Mouse (Mus musculus): ENCODE data around the gene Rab5a. TPM values are rescaled to one million over a fixed set of nuclear protein-coding genes. Genes with fewer than 3 reads are reported as not detected.
A peak's percentile ranks its signal among the peaks of the same experiment; 100 is the strongest.

Gene Rab5a
- 10 to 100 TPM; 26.9 to 74.0 (median 46.1) TPM for total RNA-seq (2018; cell fraction: chromatin; rRNA removed)
- 10 to 100 TPM; 61.2 to 90.0 (median 78.2) TPM for total RNA-seq (2018; cell fraction: cytosol; rRNA removed)
- total RNA-seq (2018; cell fraction: nucleus; rRNA removed): 10 to 100 TPM; 32.9 to 93.9 (median 55.4) TPM
- polyA plus RNA-seq (2018): 66.5 to 84.2 TPM (median 67.4 TPM) in 3 replicates

- peaks cover 44% of the 10 kb centered on the region for H3K79me2 ChIP-seq (ENCODE audit: inconsistent target)
- H3K27ac ChIP-seq: peak within 1 kb of the TSS; percentile 90
- peak within 1 kb of the TSS; percentile 84 for H3K4me3 ChIP-seq (ENCODE audit: inconsistent target)
- under 1% methylated on average over 68 of the region's 82 CpGs for WGBS (ENCODE audit: missing documents)
- H3K36me3 ChIP-seq (ENCODE audit: inconsistent target): peaks cover 5% of the 10 kb centered on the region; the same call in 1 of the 2 replicates
These were observed at the start of gene Rab5a for GRCm38 (mm10) chr17:53478858-53479603. TSS of gene Rab5a (plus strand) at chr17:53479234.

DNA sequence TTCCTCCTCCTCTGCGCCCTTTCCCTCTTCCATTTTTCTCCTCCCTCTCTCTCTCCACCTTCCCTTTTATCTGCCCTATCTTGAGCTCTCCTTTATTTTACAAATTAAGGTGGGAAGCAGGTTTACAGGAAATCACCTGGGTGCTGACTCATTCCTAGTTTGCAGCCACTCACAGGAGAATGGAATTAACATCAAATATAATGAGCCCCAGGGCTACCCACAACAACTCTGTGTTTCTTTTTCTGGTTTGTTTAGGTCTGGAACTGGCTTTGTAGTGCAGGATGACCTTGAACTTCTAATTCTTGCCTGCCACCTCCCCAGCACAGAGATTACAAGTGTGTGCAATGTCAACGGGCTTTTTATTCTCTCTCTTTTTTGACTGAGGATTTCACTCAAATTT, 22.9 kb upstream of the Rab5a start:
- no peak overlapping the region for H3K4me3 ChIP-seq (ENCODE audit: inconsistent target)
- 74% methylated on average over 2 of the region's 2 CpGs for WGBS (ENCODE audit: missing documents)
- no peak overlapping the region for H3K27ac ChIP-seq
- H3K79me2 ChIP-seq (ENCODE audit: inconsistent target): no peaks in the 10 kb centered on the region
- no peaks in the 10 kb centered on the region for H3K36me3 ChIP-seq (ENCODE audit: inconsistent target)

DNA sequence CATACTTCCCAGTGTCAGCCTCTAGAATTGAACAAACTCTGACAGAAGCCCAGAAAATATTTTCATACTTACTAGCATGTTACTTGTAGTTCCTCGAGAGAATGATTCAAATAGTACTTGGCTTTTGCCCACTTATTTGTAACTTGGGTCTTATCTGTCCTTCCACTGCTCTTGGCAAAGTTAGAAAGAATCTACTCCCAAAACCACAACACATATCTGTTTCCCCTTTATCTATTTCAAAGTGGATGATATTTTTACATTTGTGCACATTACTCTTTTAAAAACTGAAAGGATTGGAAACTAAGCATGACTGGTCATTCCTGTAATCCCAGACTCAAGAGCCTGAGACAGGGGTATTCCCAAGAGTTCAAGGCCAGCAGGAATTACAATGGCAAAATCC, 22.3 kb upstream of the Rab5a start:
- 43% methylated on average over 1 of the region's 1 CpGs for WGBS (ENCODE audit: missing documents)
- Histone ChIP-seq H3K36me3 (ENCODE audit: inconsistent target) (no peaks in the 10 kb centered on the region), H3K79me2 (ENCODE audit: inconsistent target) (no peaks in the 10 kb centered on the region), H3K4me3 (ENCODE audit: inconsistent target) (no peak overlapping the region), H3K27ac (no peak overlapping the region)

DNA sequence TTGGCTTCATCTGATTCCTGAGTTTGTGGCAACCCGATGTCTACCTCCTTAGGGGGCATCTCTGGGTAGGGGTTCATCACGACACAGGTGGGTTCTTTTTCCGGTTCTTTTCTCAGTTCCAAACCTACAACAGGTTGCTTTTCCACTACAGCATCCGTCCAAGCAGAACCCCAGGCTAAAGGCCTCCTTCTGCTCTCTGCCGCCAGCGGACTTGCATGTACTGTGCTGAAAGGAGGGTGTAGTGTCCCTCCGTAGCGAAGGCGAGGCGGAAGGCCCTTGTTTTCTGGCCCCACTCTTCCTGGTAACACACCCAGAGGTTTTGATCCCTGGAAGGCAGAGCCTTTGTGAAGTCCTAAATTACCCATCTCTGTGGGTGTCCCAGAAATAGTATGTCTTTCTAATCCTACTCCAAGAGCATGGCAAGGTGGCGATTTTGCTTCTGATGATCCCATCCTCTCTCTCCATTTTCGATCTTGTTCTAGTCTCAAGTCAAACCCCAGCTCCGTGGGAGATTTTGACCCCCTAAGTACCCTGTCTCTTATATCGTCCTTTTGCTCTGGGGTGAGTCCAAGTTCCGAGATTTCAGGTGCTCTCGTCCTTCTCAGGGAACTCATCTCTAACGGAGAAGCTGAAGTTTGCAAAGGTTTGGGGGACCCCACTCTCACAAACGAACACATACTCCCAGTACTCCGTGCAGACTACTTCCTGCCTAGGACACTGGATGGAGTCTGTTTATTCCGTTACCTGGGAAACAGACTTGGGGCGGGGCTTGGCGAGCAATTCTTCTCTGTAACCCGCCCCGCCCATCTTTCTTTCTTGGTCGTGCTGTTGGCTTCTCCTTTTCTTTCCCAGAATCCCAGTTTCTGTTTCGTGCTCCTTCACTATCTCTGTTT, 16.2 kb upstream of the Rab5a start, which contains the start of gene Efhb:
TSS of gene Efhb (minus strand) at position 719 of the 893 bp plus-strand sequence.
- WGBS (ENCODE audit: missing documents): 45% methylated on average over 25 of the region's 26 CpGs
- Histone ChIP-seq H3K79me2 (ENCODE audit: inconsistent target) (no peaks in the 10 kb centered on the region), H3K36me3 (ENCODE audit: inconsistent target) (no peaks in the 10 kb centered on the region), H3K27ac (no peak within 1 kb of the TSS), H3K4me3 (ENCODE audit: inconsistent target) (peak within 1 kb of the TSS; percentile 29)

GRCm38 (mm10) chr17:53463496-53463840, 15.6 kb upstream of the Rab5a start:
- H3K79me2 ChIP-seq (ENCODE audit: inconsistent target): no peaks in the 10 kb centered on the region
- no peak overlapping the region for H3K27ac ChIP-seq
- WGBS (ENCODE audit: missing documents): 20% methylated on average over 6 of the region's 9 CpGs
- no peaks in the 10 kb centered on the region for H3K36me3 ChIP-seq (ENCODE audit: inconsistent target)
- H3K4me3 ChIP-seq (ENCODE audit: inconsistent target): peak overlapping the region; percentile 29

DNA sequence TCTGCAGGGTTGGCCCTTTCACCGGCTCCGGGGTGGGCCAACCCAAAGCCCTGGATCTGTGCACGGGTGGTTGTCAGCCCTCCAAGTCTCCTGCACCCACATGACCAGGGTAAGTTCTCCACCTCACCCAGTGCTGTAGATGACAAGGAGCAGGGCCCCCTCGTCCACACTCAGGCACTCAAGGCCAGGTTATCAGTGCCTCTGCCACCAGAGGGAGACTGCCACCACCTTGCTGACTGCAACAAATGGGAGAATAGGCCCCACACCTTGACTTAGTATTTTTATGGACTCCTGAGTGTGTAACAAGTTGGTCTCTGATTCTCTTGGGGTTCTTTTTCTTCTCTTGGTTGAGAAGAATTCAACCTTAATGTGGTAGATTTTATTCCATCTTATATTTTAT, 13.5 kb upstream of the Rab5a start:
- H3K79me2 ChIP-seq (ENCODE audit: inconsistent target): no peaks in the 10 kb centered on the region
- no peaks in the 10 kb centered on the region for H3K36me3 ChIP-seq (ENCODE audit: inconsistent target)
- no peak overlapping the region for H3K4me3 ChIP-seq (ENCODE audit: inconsistent target)
- no peak overlapping the region for H3K27ac ChIP-seq
- WGBS (ENCODE audit: missing documents): 65% methylated on average over 4 of the region's 4 CpGs

- Histone ChIP-seq H3K4me3 (ENCODE audit: inconsistent target) (no peak overlapping the region), H3K79me2 (ENCODE audit: inconsistent target) (no peaks in the 10 kb centered on the region), H3K27ac (no peak overlapping the region), H3K36me3 (ENCODE audit: inconsistent target) (no peaks in the 10 kb centered on the region)
These were observed 10.3 kb upstream of the Rab5a start for GRCm38 (mm10) chr17:53468697-53469096.

GRCm38 (mm10) chr17:53478066-53478857, 772 bp upstream of the Rab5a start:
- Histone ChIP-seq H3K27ac (peak overlapping the region; percentile 90), H3K4me3 (ENCODE audit: inconsistent target) (peak overlapping the region; percentile 84), H3K36me3 (ENCODE audit: inconsistent target) (no peaks in the 10 kb centered on the region), H3K79me2 (ENCODE audit: inconsistent target) (peaks cover 36% of the 10 kb centered on the region)
- WGBS (ENCODE audit: missing documents): 18% methylated on average over 15 of the region's 15 CpGs

DNA sequence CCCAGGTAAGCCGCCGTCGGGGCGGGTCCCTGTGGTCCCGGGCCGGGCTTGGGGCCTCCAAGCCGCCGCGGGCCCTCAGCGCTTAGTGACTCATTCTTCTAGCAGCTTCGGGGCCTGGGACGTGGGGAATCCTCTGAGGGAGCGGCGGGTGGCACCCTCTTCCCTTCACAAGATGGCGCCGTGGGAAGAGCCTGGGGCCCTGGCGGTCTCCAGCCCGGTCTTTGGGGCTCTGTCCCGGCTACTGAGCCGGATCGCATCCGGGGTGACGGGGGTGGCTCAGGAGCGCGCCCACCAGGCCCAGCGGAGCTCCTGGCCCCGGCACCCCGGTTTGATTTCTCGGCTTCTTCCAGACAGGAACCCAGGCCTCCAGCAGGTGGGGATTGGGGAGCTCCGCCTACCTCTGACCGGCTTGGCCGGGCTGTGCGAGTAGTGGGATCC, 589 bp downstream of the Rab5a start:
- peaks cover 50% of the 10 kb centered on the region for H3K79me2 ChIP-seq (ENCODE audit: inconsistent target)
- H3K4me3 ChIP-seq (ENCODE audit: inconsistent target): peak overlapping the region; percentile 78
- peak overlapping the region; percentile 33; the same call in 1 of the 2 replicates for H3K27ac ChIP-seq
- H3K36me3 ChIP-seq (ENCODE audit: inconsistent target): peaks cover 11% of the 10 kb centered on the region; the same call in 1 of the 2 replicates
- 2% methylated on average over 33 of the region's 33 CpGs for WGBS (ENCODE audit: missing documents)

DNA sequence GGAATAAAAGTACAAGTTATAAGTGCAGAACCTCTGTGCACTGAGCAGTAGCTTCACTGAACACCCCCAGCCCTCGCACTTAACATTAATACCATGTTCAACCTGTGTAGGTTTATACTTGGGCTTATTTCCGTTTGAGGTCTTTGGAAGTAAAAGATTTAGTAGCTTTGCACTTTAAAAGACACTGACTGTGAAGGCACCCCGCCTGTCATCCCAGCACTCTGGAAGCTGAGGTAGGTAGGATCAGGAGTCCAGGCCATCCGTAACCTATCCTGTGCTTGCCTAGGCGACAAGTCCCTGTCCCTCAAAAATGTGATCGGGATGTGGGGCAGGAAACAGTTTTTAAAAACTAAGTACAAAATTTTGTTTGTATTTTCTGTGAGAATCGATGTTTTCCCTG, 1.4 kb downstream of the Rab5a start:
- peaks cover 12% of the 10 kb centered on the region; the same call in 1 of the 2 replicates for H3K36me3 ChIP-seq (ENCODE audit: inconsistent target)
- H3K27ac ChIP-seq: 0 out of 2 replicates have a peak overlapping the region, but pooled peaks have one; percentile 33
- 62% methylated on average over 7 of the region's 7 CpGs for WGBS (ENCODE audit: missing documents)
- H3K4me3 ChIP-seq (ENCODE audit: inconsistent target): peak overlapping the region; percentile 78
- peaks cover 58% of the 10 kb centered on the region for H3K79me2 ChIP-seq (ENCODE audit: inconsistent target)

GRCm38 (mm10) chr17:53488291-53489006, 9.4 kb downstream of the Rab5a start:
- Histone ChIP-seq H3K79me2 (ENCODE audit: inconsistent target) (peaks cover 94% of the 10 kb centered on the region), H3K36me3 (ENCODE audit: inconsistent target) (peaks cover 12% of the 10 kb centered on the region; the same call in 1 of the 2 replicates), H3K27ac (peak overlapping the region; percentile 29; the same call in 1 of the 2 replicates), H3K4me3 (ENCODE audit: inconsistent target) (no peak overlapping the region)
- 23% methylated on average over 4 of the region's 4 CpGs for WGBS (ENCODE audit: missing documents)

- no peak overlapping the region for H3K4me3 ChIP-seq (ENCODE audit: inconsistent target)
- WGBS (ENCODE audit: missing documents): 85% methylated on average over 1 of the region's 1 CpGs
- peaks cover 7% of the 10 kb centered on the region; the same call in 1 of the 2 replicates for H3K36me3 ChIP-seq (ENCODE audit: inconsistent target)
- H3K79me2 ChIP-seq (ENCODE audit: inconsistent target): peaks cover 94% of the 10 kb centered on the region
- peak overlapping the region; percentile 29; the same call in 1 of the 2 replicates for H3K27ac ChIP-seq
These were observed 10.0 kb downstream of the Rab5a start for GRCm38 (mm10) chr17:53489007-53489378.

GRCm38 (mm10) chr17:53502966-53503365, 23.9 kb downstream of the Rab5a start:
- no peak overlapping the region for H3K4me3 ChIP-seq (ENCODE audit: inconsistent target)
- peaks cover 63% of the 10 kb centered on the region for H3K36me3 ChIP-seq (ENCODE audit: inconsistent target)
- H3K79me2 ChIP-seq (ENCODE audit: inconsistent target): no peaks in the 10 kb centered on the region; the same call in 1 of the 2 replicates
- 91% methylated on average over 2 of the region's 2 CpGs for WGBS (ENCODE audit: missing documents)
- H3K27ac ChIP-seq: no peak overlapping the region
